Mouse (Mus musculus) cerebellum, adult 2 months (tissue): ENCODE data around the gene Ccdc194. TPM values are rescaled to one million over a fixed set of nuclear protein-coding genes. Genes with fewer than 3 reads are reported as not detected.
"Not testable (repeated sequence)": the region's sequence is repeated elsewhere in the genome, so short reads cannot be mapped to it uniquely, and the experiment has no call there.

ENCODE experiments used
- DNase-seq, 2 experiments: peaks; one replicate each; pipeline ENCODE4 v3.0.0; 2021
- H3K27ac ChIP-seq: fragments of 200-500 bp; 2 replicates; pipeline ENCODE4 v1.5.1; 2012; ENCODE audit warnings: low read length, control low read depth, inconsistent platforms; ENCODE audit not compliant: insufficient read depth
- H3K27me3 ChIP-seq: fragments of 200-500 bp; 2 replicates; pipeline ENCODE4 v1.6.1; 2012; ENCODE audit warnings: inconsistent platforms, mild to moderate bottlenecking, low read length, moderate library complexity; ENCODE audit not compliant: control insufficient read depth, insufficient read depth
- H3K4me1 ChIP-seq: fragments of 200-500 bp; 2 replicates; pipeline ENCODE4 v1.6.1; 2011; ENCODE audit warnings: low read length; ENCODE audit not compliant: control insufficient read depth, insufficient read depth
- H3K4me3 ChIP-seq: fragments of 200-500 bp; replicated peaks from 2 replicates; pipeline ENCODE3; 2011; ENCODE audit warnings: mild to moderate bottlenecking, low read depth, low read length, control low read depth; ENCODE audit not compliant: insufficient read depth
- CTCF ChIP-seq: fragments of 200-500 bp; IDR thresholded peaks from 2 replicates; pipeline ENCODE4 v1.5.1; 2011; ENCODE audit warnings: low read depth, mild to moderate bottlenecking, control low read depth, low read length, moderate library complexity, borderline replicate concordance; ENCODE audit not compliant: insufficient read depth
- POLR2A ChIP-seq: fragments of 200-500 bp; IDR thresholded peaks from 2 replicates; pipeline ENCODE4 v1.6.1; 2011; ENCODE audit warnings: low read length, control low read depth, borderline replicate concordance; ENCODE audit not compliant: insufficient read depth
- whole genome bisulfite sequencing: fragments of 180-500 bp; shearing (Covaris S2); methylation state at CpG from one replicate; pipeline ENCODE4 v1.1.7; 2018; 5-methylcytosine and 5-hydroxymethylcytosine counted together
- polyA plus RNA-seq: library from polyadenylated mRNA; depleted of rRNA; stranded (reverse); fragments of >200 nt; gene quantifications from 2 replicates; pipeline ENCODE4 v1.2.3, GENCODE M21; 2012

Ccdc194 gene
- polyA plus RNA-seq, 1 experiment, result 0.08 TPM

DNA sequence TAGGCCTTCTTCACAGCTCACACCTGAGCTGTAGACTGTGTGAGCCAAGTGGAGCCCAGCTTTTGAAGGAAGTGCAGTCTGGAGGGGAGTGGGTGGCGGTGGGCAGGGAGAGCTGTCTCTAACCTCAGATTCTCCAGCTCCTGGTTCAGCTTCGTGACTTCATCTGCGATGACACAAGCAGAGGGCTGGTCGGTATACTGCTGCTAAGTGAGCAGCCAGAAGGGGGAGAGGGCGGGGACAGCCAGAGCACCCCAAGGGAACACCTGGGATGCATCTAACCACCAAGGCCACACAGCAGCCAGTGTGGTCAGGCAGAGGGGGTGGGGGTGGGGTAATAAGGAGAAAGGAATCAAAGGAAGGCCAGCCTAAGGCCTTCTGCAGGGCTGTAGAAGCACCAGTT, 10.2 kb upstream of the Ccdc194 start:
- TF ChIP-seq POLR2A, result no peak
- no peak for TF ChIP-seq CTCF
- 79% methylated on average over 5 of the region's 5 CpGs for WGBS
- DNase-seq, result no peak
- H3K4me1 ChIP-seq, result no peaks in the 10 kb centered on the region
- no peak overlapping the region for H3K27ac ChIP-seq
- no peak overlapping the region for H3K4me3 ChIP-seq
- H3K27me3 ChIP-seq, result no peaks in the 10 kb centered on the region; the same call in 1 of the 2 replicates

DNA sequence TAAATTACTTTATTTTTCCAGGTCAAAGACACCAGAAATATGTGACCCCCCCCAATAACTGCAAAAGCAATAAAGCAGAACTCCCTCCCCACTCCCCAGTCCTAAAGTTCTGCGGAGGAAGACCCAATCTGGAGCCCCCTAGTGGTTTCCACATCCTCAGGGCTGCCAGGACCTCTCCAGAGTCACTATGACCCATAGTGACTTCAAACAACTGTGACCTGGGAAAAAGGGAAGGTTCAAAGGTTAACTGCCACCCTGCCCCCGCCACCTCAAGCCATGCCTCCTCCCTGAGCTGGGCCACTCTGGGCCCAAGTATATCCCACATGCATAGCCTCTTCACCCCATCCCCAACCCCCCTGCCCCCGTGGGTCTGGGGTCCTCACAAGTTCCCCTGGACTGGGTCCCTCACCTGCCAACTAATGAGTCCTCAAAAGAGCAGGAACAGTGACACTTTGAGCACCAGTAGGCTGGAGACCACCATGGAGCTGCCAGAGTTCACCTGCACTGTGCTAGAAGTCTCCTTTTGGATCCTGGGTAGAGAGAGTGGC, 8.8 kb upstream of the Ccdc194 start:
- no peak for DNase-seq
- H3K4me3 ChIP-seq, result no peak overlapping the region
- H3K27ac ChIP-seq, result no peak overlapping the region
- 33% methylated on average over 3 of the region's 3 CpGs for WGBS
- TF ChIP-seq POLR2A, result no peak
- no peaks in the 10 kb centered on the region for H3K4me1 ChIP-seq
- no peaks in the 10 kb centered on the region; the same call in 1 of the 2 replicates for H3K27me3 ChIP-seq

DNA sequence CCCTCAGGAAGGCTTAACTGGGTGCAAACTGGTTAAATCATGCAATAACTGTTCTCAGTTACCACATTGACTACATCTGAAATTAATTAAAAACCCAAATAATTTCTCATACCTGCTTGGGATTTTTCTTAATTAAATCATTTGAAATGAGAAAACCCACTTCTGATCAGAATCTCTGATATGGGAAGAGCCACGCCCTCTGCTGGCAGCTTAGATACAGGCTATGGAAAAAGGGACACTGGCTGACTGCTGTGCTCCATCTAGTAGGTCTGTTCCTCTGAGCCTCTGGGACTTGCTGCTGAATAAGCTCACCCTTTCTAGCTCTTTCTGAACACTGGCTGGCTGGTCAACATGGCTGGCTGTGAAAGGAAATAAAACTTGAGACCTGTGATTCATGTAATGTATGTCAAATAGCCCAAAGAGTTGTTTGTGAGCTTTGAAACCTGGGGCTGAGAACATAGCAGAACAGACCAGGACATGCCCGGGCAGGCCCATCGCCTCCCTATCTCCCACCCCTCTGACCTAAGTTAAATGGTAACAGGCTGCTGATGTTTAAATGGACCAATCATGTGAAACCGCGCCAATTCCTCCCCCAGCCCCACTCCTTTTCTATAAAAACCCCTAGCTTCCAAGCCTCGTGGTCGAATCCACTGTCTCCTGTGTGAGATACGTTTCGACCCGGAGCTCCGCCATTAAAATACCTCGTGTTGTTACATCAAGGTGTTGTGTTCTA, 5.4 kb upstream of the Ccdc194 start:
- peak; percentile 59 for TF ChIP-seq CTCF
- peak; percentile 66 to 70 for DNase-seq
- H3K4me3 ChIP-seq, H3K4me1 ChIP-seq, H3K27ac ChIP-seq, H3K27me3 ChIP-seq: not testable (repeated sequence)
- 71% methylated on average over 7 of the region's 12 CpGs for WGBS

DNA sequence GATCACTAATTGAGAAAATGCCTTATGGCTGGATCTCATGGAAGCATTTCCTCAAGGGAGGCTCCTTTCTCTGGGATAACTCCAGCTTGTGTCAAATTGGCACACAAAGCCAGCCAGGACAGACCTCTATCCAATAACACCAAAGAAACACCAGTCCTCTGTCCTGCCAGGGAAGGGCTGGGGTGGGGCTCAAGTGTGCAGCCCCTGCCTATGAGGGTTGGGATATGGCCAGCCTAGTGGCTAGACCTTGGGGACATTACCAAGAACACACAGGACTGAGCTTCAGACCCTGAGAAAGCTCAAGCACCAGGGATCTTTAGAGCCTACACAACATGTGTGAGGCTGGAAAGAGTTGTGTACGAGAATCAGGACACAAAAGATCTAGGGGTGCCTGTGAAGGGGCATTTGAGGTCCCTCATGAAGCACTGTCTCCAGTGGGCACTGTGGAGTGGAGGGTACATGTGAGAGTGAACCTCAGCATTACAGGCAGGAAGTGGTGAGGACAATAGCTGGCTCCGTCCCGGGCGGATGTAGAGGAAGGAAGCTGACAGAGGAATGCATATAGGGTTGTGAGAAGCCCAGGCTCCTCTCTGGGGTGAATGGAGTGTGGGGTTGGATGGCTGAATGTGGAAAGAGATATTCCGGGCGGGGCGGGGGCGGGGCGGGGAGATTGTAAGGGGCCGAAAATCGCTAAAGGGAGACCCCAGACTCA, 3.0 kb upstream of the Ccdc194 start:
- no peak overlapping the region for H3K27ac ChIP-seq
- no peak overlapping the region for H3K4me3 ChIP-seq
- TF ChIP-seq CTCF (no peak), POLR2A (no peak)
- peaks cover 8% of the 10 kb centered on the region; the same call in 1 of the 2 replicates for H3K27me3 ChIP-seq
- H3K4me1 ChIP-seq, result no peaks in the 10 kb centered on the region; the same call in 1 of the 2 replicates
- WGBS, result 75% methylated on average over 11 of the region's 11 CpGs
- DNase-seq, result no peak

DNA sequence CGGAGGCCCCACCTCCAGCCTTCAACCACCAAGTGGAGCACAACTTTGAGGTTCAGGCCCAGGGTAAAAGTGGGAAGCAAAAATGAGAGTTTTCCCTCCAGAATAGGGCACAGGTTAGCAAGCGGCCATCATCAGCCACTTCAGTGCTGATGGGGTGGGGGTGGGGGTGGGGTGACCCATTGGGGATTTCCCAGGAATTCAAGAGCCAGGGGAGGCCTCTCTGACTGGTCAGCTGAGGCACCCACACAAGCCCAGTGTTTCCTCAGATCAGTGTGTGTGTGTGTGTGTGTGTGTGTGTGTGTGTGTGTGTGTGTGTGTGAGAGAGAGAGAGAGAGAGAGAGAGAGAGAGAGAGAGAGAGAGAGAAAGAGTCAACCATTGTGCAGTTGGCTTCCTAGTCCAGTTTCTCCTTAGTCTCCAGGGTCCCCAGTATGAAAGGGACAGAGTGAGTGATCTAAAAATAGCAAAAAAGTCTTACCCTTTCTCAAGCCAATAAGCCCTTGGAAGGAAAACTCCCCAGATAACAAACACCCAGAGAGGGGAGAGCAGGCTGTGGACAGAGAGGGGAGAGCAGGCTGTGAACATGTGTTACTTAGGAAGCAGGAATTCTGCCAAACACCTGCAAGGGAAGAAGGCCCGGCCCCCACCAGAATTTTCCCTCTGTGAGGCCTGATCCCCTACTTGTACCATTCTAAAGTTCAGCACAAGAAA, 1.8 kb upstream of the Ccdc194 start:
- Histone ChIP-seq H3K27me3 (peaks cover 8% of the 10 kb centered on the region; the same call in 1 of the 2 replicates), H3K4me1 (no peaks in the 10 kb centered on the region; the same call in 1 of the 2 replicates), H3K4me3 (no peak overlapping the region), H3K27ac (no peak overlapping the region)
- TF ChIP-seq CTCF, result no peak
- no peak for TF ChIP-seq POLR2A
- 65% methylated on average over 3 of the region's 3 CpGs for WGBS
- no peak for DNase-seq

DNA sequence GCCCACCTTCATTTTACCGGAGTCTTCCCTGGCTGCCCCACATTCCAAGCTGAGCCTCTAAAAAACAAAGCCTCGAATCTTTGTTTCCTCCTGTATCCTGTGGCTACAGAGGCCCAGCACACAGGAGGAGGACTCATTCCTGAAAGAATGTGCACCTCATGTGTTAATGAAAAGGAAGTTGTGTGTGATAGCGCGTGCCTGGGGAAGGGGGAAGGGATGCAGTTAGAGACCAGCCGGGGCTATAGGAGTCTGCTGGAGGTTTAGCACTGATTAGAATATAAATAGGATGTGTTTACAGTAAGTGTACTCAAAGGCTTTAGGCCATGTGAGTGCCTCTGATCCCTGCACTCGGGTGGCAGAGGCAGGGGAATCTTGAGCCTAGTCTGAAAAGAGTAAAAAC, 761 bp upstream of the Ccdc194 start:
- WGBS, result 36% methylated on average over 6 of the region's 6 CpGs
- H3K27me3 ChIP-seq, result peaks cover 8% of the 10 kb centered on the region; the same call in 1 of the 2 replicates
- no peak overlapping the region for H3K4me3 ChIP-seq
- no peak for DNase-seq
- no peaks in the 10 kb centered on the region; the same call in 1 of the 2 replicates for H3K4me1 ChIP-seq
- H3K27ac ChIP-seq, result no peak overlapping the region
- TF ChIP-seq CTCF (no peak), POLR2A (no peak)

DNA sequence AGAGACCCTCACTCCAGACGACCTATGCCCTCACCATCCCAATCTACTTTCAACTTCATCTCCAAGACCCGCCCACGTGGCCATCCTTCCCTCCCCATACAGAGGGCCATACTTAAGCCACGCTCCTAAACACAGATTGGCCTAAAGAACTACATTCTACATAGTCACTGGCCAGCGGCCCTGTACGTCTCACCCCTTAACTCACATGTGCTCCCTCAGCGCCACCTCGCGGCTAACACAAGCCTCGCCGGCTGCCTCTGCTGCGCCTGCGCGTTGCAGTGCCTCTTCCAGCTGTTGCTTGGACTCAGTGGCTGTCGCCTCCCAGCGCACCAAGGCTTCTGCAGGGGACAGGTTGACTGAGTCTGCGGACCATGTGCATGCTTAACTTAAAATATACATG, 3.9 kb downstream of the Ccdc194 start:
- DNase-seq, result peak; percentile 86 to 93
- WGBS, result 2% methylated on average over 17 of the region's 17 CpGs

More for the DNA sequence above, 3.9 kb downstream of the Ccdc194 start:
- Histone ChIP-seq H3K27ac (no peak overlapping the region), H3K27me3 (peaks cover 8% of the 10 kb centered on the region; the same call in 1 of the 2 replicates), H3K4me3 (no peak overlapping the region), H3K4me1 (no peaks in the 10 kb centered on the region; the same call in 1 of the 2 replicates)
- no peak for TF ChIP-seq POLR2A
- peak; percentile 94 for TF ChIP-seq CTCF
